Mouse (Mus musculus): ENCODE measurements around the gene Phlda2.

Gene Phlda2

DNA sequence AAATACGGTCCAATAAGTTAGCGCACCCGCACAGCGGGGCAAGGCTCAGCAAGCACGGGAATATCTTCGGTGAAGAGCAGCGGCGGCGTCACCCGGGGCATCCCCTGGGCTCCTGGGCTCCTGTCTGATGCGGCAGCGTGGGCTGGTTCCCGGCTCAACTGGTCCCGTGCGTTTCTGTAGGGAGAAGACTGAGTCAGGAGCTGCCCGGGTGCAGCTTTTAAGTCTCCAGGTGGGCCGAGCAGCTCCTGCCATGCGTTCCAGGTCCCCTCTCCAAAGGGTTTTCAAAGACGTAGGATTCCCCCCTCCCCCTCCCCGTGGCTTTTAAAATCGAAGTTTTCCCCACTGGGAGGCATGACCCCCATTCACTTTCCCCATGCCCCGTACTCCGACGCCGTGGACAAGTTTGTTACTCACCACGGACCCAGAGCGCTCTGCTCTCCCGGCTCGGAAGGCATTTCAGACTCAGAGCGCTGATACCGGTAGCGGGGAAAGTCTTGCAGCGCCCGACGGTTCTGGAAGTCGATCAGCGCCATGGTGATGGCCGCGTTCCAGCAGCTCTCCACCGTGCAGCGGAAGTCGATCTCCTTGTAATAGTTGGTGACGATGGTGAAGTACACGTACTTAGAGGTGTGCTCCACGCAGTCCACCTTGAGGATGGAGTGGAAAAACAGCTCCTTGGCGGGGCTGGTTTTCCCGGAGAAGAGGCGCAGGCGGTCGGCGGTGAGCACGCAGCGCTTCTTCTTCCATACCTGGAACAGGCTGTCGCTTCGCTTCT, 1.1 kb downstream of the Phlda2 start:
- DNase-seq = no peak

DNA sequence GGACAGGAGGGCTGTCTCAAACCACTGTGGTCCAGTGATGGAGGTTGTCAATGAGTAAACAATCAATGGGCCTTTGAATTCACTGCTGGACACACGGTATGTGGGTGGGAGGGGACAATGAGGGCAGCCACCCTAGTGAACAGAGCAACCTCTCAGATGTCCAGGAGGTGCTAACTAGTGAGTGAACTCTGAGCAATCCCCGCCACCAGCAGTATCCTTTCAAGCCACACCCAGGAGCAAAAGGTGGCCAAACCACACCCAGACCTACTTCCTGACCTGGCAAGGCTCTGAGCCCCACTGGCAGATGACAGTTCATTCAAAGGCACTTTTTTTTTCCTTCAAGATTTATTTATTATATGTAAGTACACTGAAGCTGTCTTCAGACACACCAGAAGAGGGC, 2.0 kb downstream of the Phlda2 start:
- no peak for DNase-seq

- DNase-seq = no peak
Observed at GRCm38 (mm10) chr7:143498584-143498983, 4.4 kb downstream of the Phlda2 start.

DNA sequence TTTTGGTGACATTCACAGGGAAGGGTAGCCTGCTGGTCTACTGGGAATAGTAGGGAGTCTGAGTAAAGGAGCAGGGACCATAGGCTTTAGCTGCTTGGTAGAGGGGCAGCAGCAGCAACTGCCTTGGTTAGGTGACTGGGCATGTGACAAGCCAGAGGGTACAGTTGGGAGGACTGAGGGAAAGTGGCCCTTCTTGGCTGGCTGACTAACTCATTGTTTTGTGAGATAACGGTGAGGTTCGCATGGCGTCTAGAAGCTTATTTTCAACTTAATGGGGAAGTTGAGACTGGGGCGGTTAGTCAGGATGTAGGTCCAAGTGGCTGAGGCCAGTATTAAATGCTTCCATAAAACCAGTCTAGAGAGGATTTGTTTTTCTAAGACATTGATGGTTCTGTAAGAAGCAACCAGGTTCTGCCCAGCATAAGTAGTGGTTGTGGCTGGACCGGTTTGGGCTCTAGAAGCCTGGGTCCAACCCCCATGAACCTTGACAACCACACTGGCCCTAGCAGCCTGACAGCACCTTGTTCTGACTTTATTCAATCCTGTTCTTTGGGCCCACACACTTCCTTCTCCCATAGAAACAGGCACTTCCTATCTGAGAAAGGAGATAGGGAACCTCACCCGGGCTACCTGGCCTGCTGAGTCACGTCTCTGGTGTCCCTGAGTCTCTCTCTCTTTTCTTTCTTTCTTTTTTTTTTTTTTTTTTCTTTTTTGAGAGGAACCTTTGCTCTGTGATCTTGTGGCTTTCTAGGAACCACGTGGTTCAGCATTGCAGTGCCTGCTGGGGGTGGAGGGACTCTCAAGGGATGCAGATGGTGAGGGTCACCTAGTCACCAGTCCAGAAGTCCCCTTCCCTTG, 7.6 kb downstream of the Phlda2 start:
- DNase-seq = no peak

- no peak for DNase-seq
Observed at GRCm38 (mm10) chr7:143493616-143494126, 9.3 kb downstream of the Phlda2 start.

DNA sequence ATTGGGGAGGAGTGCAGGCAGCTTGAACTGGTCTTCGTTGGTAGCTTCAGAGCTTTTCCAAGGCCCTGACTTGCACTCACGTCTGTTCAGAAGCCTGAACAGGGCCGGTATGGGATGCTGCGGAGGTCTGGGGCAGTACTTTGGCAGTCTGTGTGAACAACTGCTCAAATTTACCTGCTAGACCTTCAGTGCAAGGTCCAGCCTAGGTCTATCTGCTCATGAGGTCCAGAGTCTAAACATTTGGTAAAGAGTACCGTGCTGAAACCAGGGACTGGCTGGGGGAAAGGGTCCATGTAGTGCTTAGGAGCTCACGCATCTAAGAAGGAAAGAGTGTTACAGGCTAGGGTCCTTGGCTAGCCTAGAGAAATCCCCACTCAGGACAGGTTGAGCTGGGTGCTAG, 13.2 kb downstream of the Phlda2 start:
- no peak for DNase-seq

GRCm38 (mm10) chr7:143482541-143482940, 20.4 kb downstream of the Phlda2 start:
- DNase-seq = no peak

- no peak for DNase-seq
Observed at GRCm38 (mm10) chr7:143481806-143482387, 21.1 kb downstream of the Phlda2 start.

DNA sequence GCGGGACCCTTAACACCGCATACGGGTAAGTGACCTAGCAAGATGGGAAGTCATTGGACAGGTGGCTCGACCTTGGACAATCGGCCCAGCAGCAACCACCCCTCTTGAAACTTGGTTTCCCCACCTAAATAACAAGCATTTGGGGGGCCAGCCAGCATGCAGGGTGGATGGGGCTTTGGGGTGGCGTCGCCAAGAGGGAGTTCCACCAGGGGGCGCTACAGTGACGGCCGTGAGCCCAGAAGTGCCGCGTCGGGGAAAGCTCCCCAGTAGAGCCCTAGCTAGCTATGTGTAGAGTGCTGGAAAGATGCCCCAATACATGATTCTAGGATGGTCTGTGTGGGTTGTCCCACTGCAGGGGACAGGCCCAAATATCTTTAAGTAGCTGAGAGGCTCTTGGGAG, 22.5 kb downstream of the Phlda2 start:
- peak; percentile 49 to 65 for DNase-seq

GRCm38 (mm10) chr7:143477800-143478199, 25.1 kb downstream of the Phlda2 start:
- DNase-seq = no peak

DNA sequence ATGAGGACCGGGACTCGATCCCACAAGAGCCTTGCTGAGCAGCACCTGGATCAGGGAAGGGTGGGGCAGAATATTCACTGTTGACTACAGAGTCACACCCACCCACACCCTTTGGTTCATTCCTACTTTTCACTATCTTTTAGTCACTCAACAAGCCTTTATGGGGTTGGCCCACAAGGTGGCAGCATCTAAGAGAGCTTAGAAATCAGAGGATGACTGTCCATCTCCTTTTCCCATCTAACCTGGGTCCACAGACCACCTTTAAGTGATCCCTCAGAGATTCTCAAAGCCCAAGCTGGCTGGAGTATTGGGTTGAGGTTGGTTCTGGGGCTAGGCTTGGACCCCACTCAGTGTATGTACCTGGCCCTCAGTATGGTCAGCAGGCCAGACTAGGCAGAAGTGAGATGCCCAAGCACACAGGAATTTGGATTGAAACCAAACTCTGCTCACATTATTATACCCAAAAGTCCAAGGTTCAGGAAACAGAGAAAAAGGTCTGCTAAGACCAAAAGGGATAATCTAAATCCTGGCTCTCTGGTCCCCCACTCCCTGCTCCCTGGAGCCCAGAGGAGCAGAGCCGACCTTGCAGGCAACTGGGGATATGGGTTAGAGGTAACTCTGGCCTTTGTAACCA, 26.1 kb downstream of the Phlda2 start:
- DNase-seq = no peak

GRCm38 (mm10) chr7:143475876-143476275, 27.1 kb downstream of the Phlda2 start:
- DNase-seq = no peak

DNA sequence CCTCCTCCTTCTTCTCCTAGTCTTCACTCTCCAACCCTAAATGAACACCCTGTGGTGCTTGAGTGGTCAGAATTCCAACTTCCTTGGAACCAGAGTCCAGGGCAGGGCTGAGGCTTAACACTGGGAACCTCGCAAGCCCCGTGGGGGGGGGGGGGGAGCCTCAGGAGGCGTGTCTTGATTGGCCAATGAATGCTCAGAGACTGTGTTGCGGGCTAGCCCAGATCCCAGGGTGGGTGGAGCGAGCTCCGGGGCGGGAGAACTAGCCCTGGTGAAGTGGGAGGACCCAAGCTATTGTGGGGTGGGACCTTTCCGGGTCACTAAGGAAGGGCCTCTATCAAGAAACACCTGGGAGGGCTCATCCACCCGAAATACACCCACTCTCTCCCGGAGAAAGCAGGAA, 28.1 kb downstream of the Phlda2 start:
- DNase-seq = no peak

DNA sequence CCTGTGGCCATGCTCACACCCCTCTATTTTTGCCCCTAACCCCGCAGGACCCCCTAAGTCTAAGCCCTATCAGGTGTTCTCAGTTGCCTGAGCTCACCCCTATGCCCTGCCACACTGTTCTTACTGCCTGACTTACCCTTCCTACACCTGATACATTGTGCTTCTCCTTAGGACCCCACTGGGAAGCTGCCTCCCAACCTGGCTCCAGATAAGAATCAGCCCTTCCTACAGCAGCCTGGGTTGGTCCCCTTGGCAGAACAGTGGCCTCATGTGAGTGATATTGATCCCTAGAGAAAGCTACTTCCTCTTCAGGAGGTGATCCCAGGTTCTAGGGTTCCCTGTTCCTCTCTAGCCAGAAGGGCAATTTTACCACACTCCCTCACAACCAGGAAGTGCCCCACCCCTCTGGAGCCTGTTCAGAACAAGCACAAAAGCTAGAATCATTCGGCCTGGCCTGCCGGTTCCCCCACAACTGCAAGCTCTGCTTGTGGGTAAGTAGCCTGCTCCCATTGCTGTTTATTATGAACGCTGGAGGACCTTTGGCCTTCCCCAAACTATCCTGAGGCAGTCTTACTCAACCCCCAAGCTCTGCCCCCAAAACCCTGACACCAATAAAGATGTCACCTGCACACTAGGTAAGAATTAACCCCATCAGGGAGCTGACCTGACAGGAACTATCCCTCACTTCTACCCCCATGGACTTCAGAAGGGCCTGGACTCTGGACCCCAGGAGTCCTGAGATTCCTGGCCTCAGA, 29.4 kb downstream of the Phlda2 start, which contains the start of gene Slc22a18:
Gene Slc22a18, plus strand, starts transcription at position 390 of the 755 bp plus-strand sequence.
- no peak for DNase-seq

DNA sequence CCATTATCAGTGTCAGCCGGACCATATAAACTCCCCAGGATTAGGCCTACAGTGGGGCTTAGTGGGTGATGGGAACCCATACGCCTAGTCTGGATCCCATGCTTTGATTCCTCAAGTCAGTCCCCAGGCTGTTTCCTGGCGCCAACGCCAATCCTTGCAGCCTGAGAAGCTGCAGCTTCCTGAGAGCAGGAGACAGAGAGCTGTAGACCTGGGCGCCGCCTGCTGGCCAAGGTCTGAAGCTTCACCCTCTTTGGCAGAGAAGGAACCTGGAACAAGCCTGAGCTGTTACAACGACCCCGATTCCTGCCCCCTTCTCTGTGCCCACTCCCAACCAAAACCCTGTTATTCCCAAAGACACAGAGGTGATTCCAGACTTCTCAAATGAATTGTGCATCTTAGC, 33.0 kb downstream of the Phlda2 start:
- DNase-seq = peak; percentile 61 to 67

GRCm38 (mm10) chr7:143467714-143468113, 35.2 kb downstream of the Phlda2 start:
- DNase-seq = no peak

DNA sequence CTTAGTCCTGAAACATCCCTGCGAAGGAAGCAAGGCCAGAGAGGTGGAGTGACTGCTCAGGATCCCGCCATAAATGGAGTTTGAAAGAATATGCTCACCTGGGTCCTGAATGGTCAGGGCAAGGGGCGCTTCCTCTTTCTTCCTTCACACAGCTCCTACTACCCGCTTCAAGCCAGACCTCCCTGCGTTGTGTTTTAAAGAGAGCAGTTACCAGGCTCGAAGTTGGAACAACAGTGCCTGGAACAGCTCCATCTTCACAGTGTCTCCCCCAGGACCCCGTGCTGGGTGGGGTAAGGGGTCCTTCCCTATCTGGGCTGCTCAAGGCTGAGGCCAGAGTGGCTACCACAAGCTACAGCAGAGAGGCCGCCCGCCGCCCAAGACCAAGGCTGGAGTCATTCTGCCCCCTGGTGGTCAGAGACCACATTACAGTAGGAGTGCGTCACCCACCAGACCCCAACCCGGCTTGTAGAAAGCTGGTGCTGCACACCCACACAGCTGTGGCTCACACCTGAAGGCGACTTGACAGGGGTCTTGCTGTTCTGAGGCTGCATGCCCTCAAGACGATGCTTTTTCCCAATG, 36.8 kb downstream of the Phlda2 start:
- peak; percentile 69 to 73 for DNase-seq

DNA sequence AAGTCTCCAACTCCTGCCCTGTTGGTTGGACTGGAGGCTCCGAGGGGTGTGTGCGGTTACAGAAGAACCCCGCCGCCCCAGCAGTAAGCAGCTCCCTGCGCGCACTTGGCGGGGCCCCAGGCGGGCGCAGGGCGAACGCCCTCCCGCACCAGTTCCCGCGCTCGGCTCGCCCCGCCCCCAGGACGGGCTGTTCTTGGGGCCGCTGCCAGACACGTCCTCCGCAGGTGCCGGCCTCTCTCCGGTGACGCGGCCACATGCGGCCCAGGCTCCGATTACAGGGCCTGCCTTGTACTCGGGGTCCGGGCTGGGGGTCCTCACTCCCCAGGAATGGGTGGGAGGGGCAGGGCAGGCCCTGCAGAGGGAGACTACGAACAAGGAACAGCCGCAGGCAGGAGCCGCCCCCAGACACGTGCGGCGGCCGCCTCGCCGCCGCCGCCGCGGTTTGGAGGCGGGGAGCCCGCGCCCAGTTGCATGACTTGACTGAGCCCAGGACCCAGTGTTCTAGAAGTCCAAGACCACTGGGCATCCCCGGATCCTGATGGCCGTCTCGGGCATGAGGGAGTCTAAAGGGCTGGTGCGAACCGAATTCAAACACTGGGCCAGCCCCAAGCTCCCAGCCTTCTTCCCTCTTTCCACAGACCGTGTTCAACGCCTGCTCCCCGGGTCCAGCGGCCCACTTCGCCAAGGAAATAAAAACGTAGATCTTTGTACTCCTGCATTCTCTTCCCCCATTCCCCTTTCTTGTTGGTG, 38.0 kb downstream of the Phlda2 start:
- DNase-seq = peak; percentile 31 to 50

DNA sequence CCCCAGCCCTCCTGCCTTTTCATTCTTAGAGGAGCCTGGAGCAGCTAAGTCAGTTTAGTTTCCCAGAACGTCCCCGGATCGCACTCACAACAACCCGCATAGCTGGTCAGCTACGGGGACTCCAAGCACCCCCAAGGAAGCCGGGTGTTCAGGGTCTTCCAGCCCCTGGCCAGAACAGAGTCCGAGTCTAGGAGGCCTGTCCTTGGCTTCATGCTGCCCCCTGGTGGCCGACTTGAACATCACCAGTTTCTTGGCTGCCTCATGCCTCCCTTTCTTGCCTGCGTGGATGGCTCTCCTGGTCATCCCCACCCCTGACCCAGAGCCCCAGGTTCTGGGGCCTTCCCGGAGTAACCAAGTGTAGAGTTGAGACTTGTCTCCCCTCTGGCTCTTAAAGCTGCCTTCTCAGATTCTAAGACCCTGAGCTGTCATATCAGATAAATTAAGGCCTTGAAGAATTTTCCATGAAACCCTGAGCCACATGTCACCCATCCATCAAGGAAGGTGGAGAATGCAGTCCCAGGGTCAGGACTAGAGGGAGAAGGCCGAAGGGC, 39.0 kb downstream of the Phlda2 start:
- peak; percentile 66 to 69 for DNase-seq

DNA sequence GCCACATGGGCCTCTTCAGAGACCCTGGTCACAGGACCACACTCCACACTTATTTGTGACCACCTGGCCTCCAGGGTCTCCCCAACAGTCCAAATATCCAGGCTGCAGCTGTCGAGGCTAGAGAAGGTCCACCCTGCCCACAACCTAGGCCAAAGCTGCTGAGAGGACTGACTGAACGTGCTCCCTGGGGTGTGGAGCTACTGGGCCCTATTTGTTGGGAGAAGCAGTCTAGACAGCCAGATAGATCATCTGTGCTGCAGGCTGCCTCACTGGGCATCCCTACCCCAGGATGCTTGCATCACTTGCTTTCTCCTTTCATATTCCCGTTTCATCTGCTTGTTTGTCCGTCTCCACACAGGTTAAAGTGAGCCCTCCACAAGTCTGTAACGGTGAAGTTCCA, 40.4 kb downstream of the Phlda2 start:
- DNase-seq = no peak

- DNase-seq = no peak
Observed at GRCm38 (mm10) chr7:143461920-143462319, 41.0 kb downstream of the Phlda2 start.

All from thymus, postnatal 36 days (tissue).